Mouse (Mus musculus) brain, embryonic 14.5 days (tissue): ENCODE measurements around the gene Mapk8ip3.

Source experiments
- CTCF ChIP-seq: fragments of 200-500 bp; IDR thresholded peaks from 2 replicates; pipeline ENCODE4 v1.5.1; 2012; ENCODE audit warnings: inconsistent platforms, mild to moderate bottlenecking, moderate library complexity, borderline replicate concordance; ENCODE audit not compliant: insufficient read depth, insufficient read length; ENCODE audit errors: extremely low read depth
- POLR2A ChIP-seq: fragments of 200-500 bp; IDR thresholded peaks from 2 replicates; pipeline ENCODE4 v1.6.1; 2012; ENCODE audit warnings: mild to moderate bottlenecking, inconsistent platforms, borderline replicate concordance; ENCODE audit not compliant: poor library complexity, insufficient read depth, insufficient read length, severe bottlenecking; ENCODE audit errors: extremely low read depth

GRCm38 (mm10) chr17:24850065-24850772 lies 86.6 kb downstream of the Mapk8ip3 start, which contains the start of gene Fahd1:
- TF ChIP-seq CTCF (no peak), POLR2A (peak; percentile 42; the same call in 1 of the 2 replicates)
